Mouse (Mus musculus): ENCODE measurements around the gene Cep95. TPM values are rescaled to one million over a fixed set of nuclear protein-coding genes. Genes with fewer than 3 reads are reported as not detected.

Gene Cep95
- total RNA-seq, 2 experiments from 2014 or later: 6.2 to 13.0 TPM

- DNase-seq: no peak
Measured at GRCm38 (mm10) chr11:106814601-106815320, 25.7 kb downstream of the Cep95 start.

GRCm38 (mm10) chr11:106815331-106815730, 26.3 kb downstream of the Cep95 start:
- DNase-seq: no peak

GRCm38 (mm10) chr11:106815761-106816160, 26.7 kb downstream of the Cep95 start:
- no peak for DNase-seq

GRCm38 (mm10) chr11:106816316-106816715, 27.3 kb downstream of the Cep95 start:
- DNase-seq: no peak

- DNase-seq: no peak
Measured at GRCm38 (mm10) chr11:106817156-106817555, 28.1 kb downstream of the Cep95 start.

GRCm38 (mm10) chr11:106817808-106818207, 28.8 kb downstream of the Cep95 start:
- DNase-seq: no peak

GRCm38 (mm10) chr11:106818341-106818740, 29.3 kb downstream of the Cep95 start:
- DNase-seq: peak; percentile 24

GRCm38 (mm10) chr11:106819595-106819994, 30.5 kb downstream of the Cep95 start:
- DNase-seq: no peak

- no peak for DNase-seq
Measured at GRCm38 (mm10) chr11:106820252-106820651, 31.2 kb downstream of the Cep95 start.

GRCm38 (mm10) chr11:106820972-106821371, 31.9 kb downstream of the Cep95 start:
- DNase-seq: peak; percentile 61

GRCm38 (mm10) chr11:106821397-106821796, 32.3 kb downstream of the Cep95 start:
- DNase-seq: no peak

- DNase-seq: no peak
Measured at GRCm38 (mm10) chr11:106822491-106822890, 33.4 kb downstream of the Cep95 start.

- DNase-seq: no peak
Measured at GRCm38 (mm10) chr11:106822911-106823310, 33.9 kb downstream of the Cep95 start.

GRCm38 (mm10) chr11:106823741-106824140, 34.7 kb downstream of the Cep95 start:
- DNase-seq: no peak

- DNase-seq: no peak
Measured at GRCm38 (mm10) chr11:106824403-106824802, 35.4 kb downstream of the Cep95 start.

- DNase-seq: no peak
Measured at GRCm38 (mm10) chr11:106828079-106828478, 39.0 kb downstream of the Cep95 start.

GRCm38 (mm10) chr11:106842002-106842401, 53.0 kb downstream of the Cep95 start:
- no peak for DNase-seq

GRCm38 (mm10) chr11:106851438-106851837, 62.4 kb downstream of the Cep95 start:
- DNase-seq: no peak

Small RNA genes within 50 kb of the gene (microRNA-seq; reads per million reads assigned to microRNA genes)
- gene Gm25994 (not detected), gene Mir3064 (12.9 reads per million, percentile 22 among the genes with 10 or more reads in this experiment)

Other genes starting within 250 kb of the Cep95 start
- gene Tex2, start 175.8 kb upstream of the Cep95 start, total RNA-seq (2021): 10 to 100 TPM; 38.4 to 40.0 TPM
- 100 to 1,000 TPM; 131 to 146 TPM for gene Pecam1, start 38.6 kb upstream of the Cep95 start, total RNA-seq (2021)
- gene Milr1, start 38.0 kb upstream of the Cep95 start, total RNA-seq (2021): 1 to 10 TPM; 1.1 to 1.6 TPM
- 1 to 10 TPM; 6.5 to 8.5 TPM for gene Polg2, start 9.7 kb upstream of the Cep95 start, total RNA-seq (2021)
- gene Ddx5, start 67 bp upstream of the Cep95 start, total RNA-seq (2021): 100 to 1,000 TPM; 611 to 691 TPM
- gene Smurf2, start 131.5 kb downstream of the Cep95 start, total RNA-seq (2021): 10 to 100 TPM; 37.5 to 37.9 TPM
- gene Kpna2, start 210.3 kb downstream of the Cep95 start, total RNA-seq (2021): 10 to 100 TPM; 45.3 to 46.7 TPM
- 1 to 10 TPM; 1.8 to 2.9 TPM for gene 1810010H24Rik, start 236.4 kb downstream of the Cep95 start, total RNA-seq (2021)

All from adrenal gland, postnatal 10 days (tissue).